ENCODE assay signal across 13 mouse cellular contexts in genomic region chr17:67995277-67995819, GRCm38 (mm10). TPM values are rescaled to one million over a fixed set of nuclear protein-coding genes. Genes with fewer than 3 reads are reported as not detected.
DNase-seq lines count a peak whose midpoint lies in the region; ATAC-seq and TF ChIP-seq lines count a peak whose summit lies in the region.
"Had no signal": no experiment of that assay in that cellular context is flagged by ENCODE, and none has a peak within 500 bp of the region (broad histone marks: within the 10 kb centered on the region; RNA-seq: fewer than 3 reads in every experiment).

No protein-coding gene starts in this region.

- H3K9ac ChIP-seq in forebrain, embryonic 11.5 days (ENCODE audit: low read length): no peak overlapping the region
- H3K9ac ChIP-seq in kidney, embryonic 15.5 days: no peak overlapping the region
- no peak overlapping the region for H3K9ac ChIP-seq in intestine, postnatal 0 days (ENCODE audit: low read depth, low read length)
- H3K9ac ChIP-seq in liver, embryonic 11.5 days (ENCODE audit: low read depth, low read length): no peak overlapping the region
- H3K9ac ChIP-seq: forebrain, postnatal 0 days; liver, embryonic 12.5 days had no signal

- ATAC-seq in forebrain, embryonic 11.5 days (replicated peaks; ENCODE audit: low FRiP score): no peak
- ATAC-seq in kidney, embryonic 15.5 days (replicated peaks; ENCODE audit: low FRiP score): peak; percentile 54
- ATAC-seq in intestine, postnatal 0 days: no peak
- no peak for ATAC-seq in liver, embryonic 11.5 days (replicated peaks; ENCODE audit: low FRiP score)
- ATAC-seq: forebrain, postnatal 0 days; liver, embryonic 12.5 days had no signal

- peaks cover 3% of the 10 kb centered on the region; the same call in 1 of the 2 replicates for H3K36me3 ChIP-seq in forebrain, embryonic 10.5 days (replicated peaks)
- no peaks in the 10 kb centered on the region for H3K36me3 ChIP-seq in forebrain, embryonic 11.5 days (ENCODE audit: control insufficient read depth, insufficient read depth, low read length)
- H3K36me3 ChIP-seq in kidney, embryonic 15.5 days: no peaks in the 10 kb centered on the region
- no peaks in the 10 kb centered on the region; the same call in 1 of the 2 replicates for H3K36me3 ChIP-seq in intestine, postnatal 0 days (ENCODE audit: control insufficient read depth, insufficient read depth)
- no peaks in the 10 kb centered on the region for H3K36me3 ChIP-seq in liver, embryonic 11.5 days (ENCODE audit: control insufficient read depth, insufficient read depth, low read length)
- H3K36me3 ChIP-seq: liver, embryonic 12.5 days had no signal

- H3K4me2 ChIP-seq in forebrain, embryonic 11.5 days (ENCODE audit: low read depth, low read length, severe bottlenecking): no peak overlapping the region
- peak overlapping the region; percentile 32 for H3K4me2 ChIP-seq in kidney, embryonic 15.5 days
- 0 out of 2 replicates have a peak overlapping the region, but pooled peaks have one; percentile 21 for H3K4me2 ChIP-seq in intestine, postnatal 0 days (replicated peaks; ENCODE audit: low read depth)
- no peak overlapping the region for H3K4me2 ChIP-seq in liver, embryonic 11.5 days

- WGBS in forebrain, embryonic 10.5 days: 95% methylated on average over 2 of the region's 2 CpGs
- WGBS in forebrain, embryonic 11.5 days: 87% methylated on average over 2 of the region's 2 CpGs
- WGBS in kidney, embryonic 15.5 days: 66% methylated on average over 2 of the region's 2 CpGs
- WGBS in intestine, postnatal 0 days: 53% methylated on average over 2 of the region's 2 CpGs
- WGBS in liver, embryonic 11.5 days: 66% methylated on average over 2 of the region's 2 CpGs

- H3K27ac ChIP-seq in forebrain, embryonic 10.5 days: peak overlapping the region; percentile 56; the same call in 1 of the 2 replicates
- H3K27ac ChIP-seq in forebrain, embryonic 11.5 days (ENCODE audit: low read depth, low read length): no peak overlapping the region
- H3K27ac ChIP-seq in kidney, embryonic 15.5 days: peak overlapping the region; percentile 52
- H3K27ac ChIP-seq in intestine, postnatal 0 days (ENCODE audit: low read depth, low read length): no peak overlapping the region
- no peak overlapping the region; the same call in 1 of the 2 replicates for H3K27ac ChIP-seq in liver, embryonic 11.5 days (ENCODE audit: low read depth, low read length)
- H3K27ac ChIP-seq: liver, embryonic 12.5 days had no signal

- intact Hi-C loops in left cerebral cortex, postnatal 4 days (cut with DNase I): no loop called here

- peak overlapping the region; percentile 20; the same call in 1 of the 2 replicates for H3K4me3 ChIP-seq in forebrain, embryonic 10.5 days
- no peak overlapping the region for H3K4me3 ChIP-seq in forebrain, embryonic 11.5 days (ENCODE audit: low read depth, low read length)
- no peak overlapping the region for H3K4me3 ChIP-seq in kidney, embryonic 15.5 days (replicated peaks)
- H3K4me3 ChIP-seq in intestine, postnatal 0 days (ENCODE audit: low read depth, low read length): no peak overlapping the region
- no peak overlapping the region for H3K4me3 ChIP-seq in liver, embryonic 11.5 days (ENCODE audit: low read depth, low read length)
- H3K4me3 ChIP-seq: liver, embryonic 12.5 days had no signal

- no peak for TF ChIP-seq CTCF in intestine, postnatal 0 days (IDR thresholded peaks at IDR 0.05; ENCODE audit: low read depth)

- no peaks in the 10 kb centered on the region for H3K27me3 ChIP-seq in forebrain, embryonic 10.5 days (ENCODE audit: poor library complexity, severe bottlenecking)
- H3K27me3 ChIP-seq in forebrain, embryonic 11.5 days (ENCODE audit: control insufficient read depth, insufficient read depth, low read length): no peaks in the 10 kb centered on the region
- H3K27me3 ChIP-seq in kidney, embryonic 15.5 days: no peaks in the 10 kb centered on the region
- no peaks in the 10 kb centered on the region for H3K27me3 ChIP-seq in intestine, postnatal 0 days (replicated peaks; ENCODE audit: control insufficient read depth, insufficient read depth, low read length)
- no peaks in the 10 kb centered on the region for H3K27me3 ChIP-seq in liver, embryonic 11.5 days (replicated peaks; ENCODE audit: control insufficient read depth, insufficient read depth, low read length)
- H3K27me3 ChIP-seq: liver, embryonic 12.5 days had no signal

- DNase-seq in forebrain, embryonic 10.5 days (ENCODE audit: extremely low spot score, low spot score): no peak
- no peak for DNase-seq in forebrain, embryonic 11.5 days (ENCODE audit: low spot score)
- DNase-seq in kidney, adult 9 months: no peak
- peak; percentile 50 for DNase-seq in NIH3T3 (ENCODE audit: low read depth)
- no peak for DNase-seq in liver, embryonic 11.5 days (ENCODE audit: low spot score)
- no peak for DNase-seq in left cerebral cortex, postnatal 4 days
- DNase-seq: adrenal gland, adult 2 months; cerebellum, postnatal 10 days; forebrain, postnatal 0 days; kidney, adult 18-20 months had no signal

- H3K9me3 ChIP-seq in forebrain, embryonic 10.5 days: no peaks in the 10 kb centered on the region
- H3K9me3 ChIP-seq in forebrain, embryonic 11.5 days (ENCODE audit: control insufficient read depth, low read length): no peaks in the 10 kb centered on the region
- no peaks in the 10 kb centered on the region for H3K9me3 ChIP-seq in kidney, embryonic 15.5 days (replicated peaks)
- no peaks in the 10 kb centered on the region for H3K9me3 ChIP-seq in intestine, postnatal 0 days (ENCODE audit: control insufficient read depth)
- no peaks in the 10 kb centered on the region for H3K9me3 ChIP-seq in liver, embryonic 11.5 days (ENCODE audit: control insufficient read depth, low read length)
- H3K9me3 ChIP-seq: liver, embryonic 12.5 days had no signal

- peaks cover 43% of the 10 kb centered on the region for H3K4me1 ChIP-seq in forebrain, embryonic 10.5 days
- no peaks in the 10 kb centered on the region for H3K4me1 ChIP-seq in forebrain, embryonic 11.5 days (replicated peaks; ENCODE audit: control insufficient read depth, insufficient read depth, low read length)
- peaks cover 32% of the 10 kb centered on the region for H3K4me1 ChIP-seq in kidney, embryonic 15.5 days
- H3K4me1 ChIP-seq in intestine, postnatal 0 days (replicated peaks; ENCODE audit: control insufficient read depth, insufficient read depth, low read length): no peaks in the 10 kb centered on the region
- peaks cover 6% of the 10 kb centered on the region for H3K4me1 ChIP-seq in liver, embryonic 11.5 days (replicated peaks; ENCODE audit: control insufficient read depth, insufficient read depth, low read length)

RNA-seq across cellular contexts. Expression of gene Arhgap28, which starts 8.6 kb away (rescaled TPM):
- polyA plus RNA-seq in forebrain, embryonic 10.5 days (2016; fragmentation: Nextera tagmentation; extraction: Ambion mirVana): 28.0 and 28.9 TPM in 2 replicates
- polyA plus RNA-seq in forebrain, embryonic 11.5 days (2014; fragmentation: Nextera tagmentation; extraction: Ambion mirVana): 20.8 and 21.9 TPM in 2 replicates
- polyA plus RNA-seq in kidney, embryonic 15.5 days (2015; fragmentation: Nextera tagmentation; extraction: Ambion mirVana): 22.1 and 26.0 TPM in 2 replicates
- 3.8 and 3.9 TPM in 2 replicates for polyA plus RNA-seq in intestine, postnatal 0 days (2015; fragmentation: Nextera tagmentation; extraction: Ambion mirVana)
- polyA plus RNA-seq in liver, embryonic 11.5 days (2014; fragmentation: Nextera tagmentation; extraction: Ambion mirVana): 16.5 and 20.7 TPM in 2 replicates
- total RNA-seq in left cerebral cortex, postnatal 4 days (2021): 1 to 10 TPM; 7.3 to 8.5 TPM

Comparison
In these comparisons a context has a peak if more than half of its experiments do, and no peak if none do; other contexts are left out.
1. H3K27ac ChIP-seq: peak in forebrain, embryonic 10.5 days (single experiment) and kidney, embryonic 15.5 days (single experiment); none in forebrain, embryonic 11.5 days (single experiment), intestine, postnatal 0 days (single experiment) and liver, embryonic 11.5 days (single experiment).
2. H3K4me2 ChIP-seq: peak in kidney, embryonic 15.5 days (single experiment) and intestine, postnatal 0 days (single experiment); none in forebrain, embryonic 11.5 days (single experiment) and liver, embryonic 11.5 days (single experiment).